Mouse (Mus musculus): Measurements from ENCODE around the gene Sfxn3.
"Not testable (repeated sequence)": the region's sequence is repeated elsewhere in the genome, so short reads cannot be mapped to it uniquely, and the experiment has no call there.

The Sfxn3 gene

DNA sequence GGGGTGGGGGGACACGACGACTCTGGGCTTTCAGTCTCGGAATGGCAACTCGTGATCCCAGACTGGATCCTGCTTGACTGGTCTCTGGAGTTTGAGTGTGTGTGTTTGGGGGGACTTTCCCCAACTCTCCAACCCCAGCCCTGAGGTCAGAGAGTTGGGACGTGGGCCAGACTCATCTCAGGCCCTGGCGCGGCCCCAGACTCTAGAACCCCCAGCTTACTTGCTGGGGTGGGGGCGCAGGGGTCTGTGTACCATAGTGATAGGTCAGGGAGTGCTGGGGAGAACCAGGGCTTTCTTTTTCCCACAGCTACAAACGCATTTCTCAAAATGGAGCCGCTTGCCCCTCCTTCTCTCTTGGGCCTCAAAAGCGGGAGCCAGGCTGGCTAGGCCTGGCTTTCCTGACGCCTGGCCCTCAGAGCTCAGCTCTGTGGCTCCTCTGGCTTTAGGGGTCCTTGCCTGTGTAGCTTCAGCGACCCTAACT is 28.9 kb upstream of the Sfxn3 start:
- peak; percentile 53 to 70 for DNase-seq

DNA sequence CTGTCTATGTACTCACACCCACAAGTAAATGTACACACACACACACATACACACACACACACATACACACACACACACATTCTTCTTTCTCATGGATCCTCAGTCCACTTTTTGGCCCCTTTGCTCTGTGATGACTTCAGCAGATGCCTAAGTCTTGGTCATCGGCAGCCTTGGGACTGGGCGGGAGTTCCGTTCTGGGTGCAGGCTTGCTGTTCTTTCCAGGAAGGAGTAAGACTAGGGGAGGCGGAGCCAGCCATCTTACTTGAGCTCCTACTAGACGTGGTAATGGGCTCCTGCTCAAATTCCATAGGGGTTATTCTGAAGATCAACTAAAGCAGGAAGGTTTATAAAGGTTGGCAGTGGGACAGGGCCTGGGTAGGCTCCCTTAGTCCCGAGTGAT is 27.0 kb upstream of the Sfxn3 start:
- no peak for DNase-seq

DNA sequence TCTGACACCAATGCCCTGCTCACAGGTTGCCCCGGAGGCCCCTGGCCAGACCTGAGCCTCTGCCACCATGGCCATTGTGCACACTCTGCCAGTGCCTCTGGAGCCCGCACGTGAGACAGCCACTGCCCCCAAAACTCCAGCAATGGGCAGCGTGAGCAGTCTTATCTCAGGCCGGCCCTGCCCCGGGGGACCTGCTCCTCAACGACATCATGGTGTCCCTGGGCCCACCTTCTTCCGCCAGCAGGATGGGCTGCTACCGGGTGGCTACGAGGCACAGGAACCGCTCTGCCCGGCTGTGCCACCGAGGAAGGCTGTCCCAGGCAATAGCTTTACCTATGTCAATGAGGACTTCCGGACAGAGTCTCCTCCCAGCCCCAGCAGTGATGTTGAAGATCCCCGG is 25.9 kb upstream of the Sfxn3 start:
- no peak for DNase-seq

DNA sequence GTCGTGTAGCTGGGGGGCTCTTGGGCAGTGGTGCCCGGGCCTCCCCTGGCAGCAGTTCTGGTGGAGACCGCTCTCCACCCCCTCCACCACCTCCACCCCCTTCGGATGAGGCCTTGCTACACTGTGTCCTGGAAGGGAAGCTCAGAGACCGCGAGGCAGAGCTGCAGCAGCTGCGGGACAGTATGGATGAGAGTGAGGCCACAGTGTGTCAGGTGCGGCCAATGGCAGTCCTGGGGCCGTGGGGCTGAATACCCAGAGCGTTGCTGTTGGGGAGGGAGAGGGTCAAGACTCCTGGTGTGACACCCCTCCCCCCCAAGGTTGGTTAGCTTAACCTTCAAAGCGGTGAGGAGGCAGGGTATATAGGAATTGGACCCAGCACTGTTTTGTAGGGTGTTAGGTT is 23.3 kb upstream of the Sfxn3 start:
- DNase-seq, result no peak

DNA sequence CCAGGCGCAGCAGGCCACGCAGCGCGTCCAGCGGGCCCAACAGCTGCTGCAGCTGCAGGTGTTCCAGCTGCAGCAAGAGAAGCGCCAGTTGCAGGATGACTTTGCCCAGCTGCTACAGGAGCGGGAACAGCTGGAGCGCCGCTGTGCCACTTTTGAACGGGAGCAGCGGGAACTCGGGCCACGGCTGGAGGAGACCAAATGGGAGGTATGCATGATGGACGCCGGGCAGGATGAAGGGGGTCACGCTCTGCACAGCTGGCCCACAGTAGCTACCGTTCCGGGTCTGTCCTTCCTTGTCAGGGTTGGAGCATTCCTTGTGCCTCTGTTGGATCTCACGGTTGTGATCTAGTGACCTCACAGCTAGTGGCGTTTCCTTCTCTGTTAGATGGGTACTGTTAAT is 22.5 kb upstream of the Sfxn3 start:
- DNase-seq, result no peak

DNA sequence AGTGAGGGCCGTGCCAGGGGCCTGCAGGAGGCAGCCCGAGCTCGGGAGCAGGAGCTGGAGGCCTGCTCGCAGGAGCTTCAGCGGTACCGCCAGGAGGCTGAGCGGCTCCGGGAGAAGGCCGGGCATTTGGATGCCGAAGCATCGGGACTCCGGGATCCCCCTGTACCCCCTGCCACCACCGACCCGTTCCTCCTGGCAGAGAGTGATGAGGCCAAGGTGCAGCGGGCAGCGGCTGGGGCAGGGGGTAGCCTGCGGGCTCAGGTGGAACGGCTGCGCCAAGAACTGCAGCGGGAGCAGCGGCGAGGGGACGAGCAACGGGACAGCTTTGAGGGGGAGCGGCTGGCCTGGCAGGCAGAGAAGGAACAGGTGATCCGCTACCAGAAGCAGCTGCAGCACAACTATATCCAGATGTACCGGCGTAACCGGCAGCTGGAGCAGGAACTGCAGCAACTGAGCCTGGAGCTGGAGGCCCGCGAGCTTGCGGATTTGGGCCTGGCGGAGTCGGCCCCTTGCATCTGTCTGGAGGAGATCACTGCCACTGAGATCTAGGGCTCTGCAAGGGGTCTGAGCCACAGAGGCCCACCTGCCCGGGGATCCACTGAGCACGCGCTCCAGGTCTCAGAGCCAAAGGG is 21.2 kb upstream of the Sfxn3 start:
- no peak for DNase-seq

DNA sequence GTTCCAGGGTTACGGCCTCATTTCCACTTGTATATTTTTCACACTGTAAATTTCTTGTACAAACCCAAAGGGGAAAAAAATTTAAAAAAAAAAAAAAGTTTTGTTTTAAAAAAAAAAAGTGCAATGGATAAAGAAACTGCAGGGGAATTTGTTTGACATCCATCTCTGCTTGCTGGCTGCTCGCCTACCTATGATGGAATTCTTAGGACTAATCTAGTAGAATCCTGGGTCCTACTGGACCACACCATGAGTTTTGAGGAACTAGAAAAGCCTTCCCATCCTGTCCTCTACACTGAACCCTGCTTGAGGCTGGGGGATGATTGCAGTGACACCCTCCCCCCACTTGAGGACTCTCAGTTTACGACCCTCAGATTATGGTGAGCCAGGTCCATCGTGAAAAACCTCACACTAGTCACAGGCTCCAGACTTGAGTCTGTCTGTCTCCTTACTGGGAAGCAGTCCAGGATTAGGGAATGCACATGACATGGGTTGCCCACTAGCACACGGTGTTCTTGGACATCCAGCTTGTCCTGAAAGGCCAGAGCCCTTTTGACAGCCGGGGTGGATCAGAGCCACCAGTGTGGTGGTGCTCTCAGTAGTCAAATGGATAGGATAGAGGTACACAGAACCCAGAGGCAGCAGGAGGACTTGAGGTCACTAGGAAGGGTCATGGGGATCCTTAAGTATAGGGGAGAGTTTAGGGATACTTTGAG is 20.2 kb upstream of the Sfxn3 start:
- no peak for DNase-seq

DNA sequence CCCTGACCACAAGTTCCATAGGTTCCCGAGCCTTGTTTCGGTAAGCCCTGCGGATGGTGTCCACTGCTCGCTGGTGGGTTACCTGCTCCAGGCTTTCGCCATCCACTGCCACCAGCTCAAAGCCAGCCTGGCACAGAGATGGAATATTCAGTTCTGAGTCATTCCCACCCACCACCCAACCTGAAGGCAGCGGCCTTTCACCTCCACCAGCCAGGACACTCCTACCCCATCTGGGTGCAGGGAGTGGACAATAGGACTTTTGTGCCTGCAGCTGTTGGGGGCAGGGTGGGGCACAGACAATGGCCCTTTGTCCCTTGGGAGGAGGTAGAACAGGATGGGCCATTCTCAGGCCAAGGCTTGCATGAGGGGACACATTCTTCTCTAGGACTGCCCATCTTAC is 19.5 kb upstream of the Sfxn3 start:
- no peak for DNase-seq

DNA sequence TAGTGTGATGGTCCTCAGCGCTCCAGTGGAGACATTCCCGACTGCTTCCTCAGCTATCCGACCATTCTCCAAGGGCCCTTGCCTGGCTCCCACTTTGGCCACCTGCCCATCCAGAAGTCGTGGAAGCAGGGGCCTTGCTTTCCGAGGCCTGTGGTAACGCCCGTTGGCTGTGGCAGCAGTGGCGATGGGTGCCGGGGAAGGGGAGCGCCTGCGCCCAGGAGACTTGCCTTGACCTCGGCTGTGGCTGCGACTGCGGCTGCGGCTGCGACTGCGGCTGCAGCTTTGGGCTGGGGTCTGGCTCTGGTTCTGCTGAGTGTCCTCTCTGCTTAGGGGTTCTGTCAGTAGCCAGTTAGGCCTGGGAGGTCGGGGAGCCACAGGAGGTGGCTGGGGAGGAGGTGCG is 18.6 kb upstream of the Sfxn3 start:
- DNase-seq, result no peak

DNA sequence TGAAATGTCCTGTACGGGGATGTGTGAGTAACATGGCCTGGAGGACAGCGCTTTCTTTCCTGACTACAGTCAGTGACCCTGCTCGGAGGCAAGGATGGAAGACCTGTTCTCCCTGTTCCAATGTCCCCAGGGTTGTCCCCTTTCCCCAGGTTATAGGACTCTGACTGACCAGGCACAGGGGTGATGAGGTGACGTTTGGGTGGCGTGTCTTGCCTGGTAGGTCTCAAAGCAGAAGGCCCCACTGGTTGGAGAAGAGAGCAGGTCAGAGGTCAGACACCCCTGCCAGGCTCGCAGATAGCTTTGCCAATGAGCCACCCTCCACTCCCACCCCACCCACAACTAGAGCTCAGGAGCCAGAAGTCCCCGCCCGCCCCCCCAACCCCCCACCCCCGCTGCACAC is 17.7 kb upstream of the Sfxn3 start:
- no peak for DNase-seq

DNA sequence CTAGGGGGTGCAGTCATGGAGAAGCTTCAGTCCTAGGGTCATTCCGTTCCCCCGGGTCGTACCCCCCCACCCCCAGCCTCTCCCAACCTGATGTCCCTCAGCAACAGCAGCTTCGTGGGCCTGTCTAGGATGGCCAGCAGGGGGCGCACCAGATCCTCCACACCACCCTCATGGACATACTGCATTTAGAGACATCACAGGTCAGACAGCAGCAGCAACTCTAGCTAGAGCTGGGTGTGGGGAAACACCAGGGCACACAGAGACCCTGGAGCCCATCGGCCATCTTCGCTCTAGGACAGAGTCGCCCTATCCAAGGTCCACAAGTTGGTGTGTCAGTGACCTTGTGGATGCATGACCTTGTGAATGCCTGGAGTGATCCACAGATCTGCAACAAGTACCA is 17.2 kb upstream of the Sfxn3 start:
- peak; percentile 81 to 88 for DNase-seq

DNA sequence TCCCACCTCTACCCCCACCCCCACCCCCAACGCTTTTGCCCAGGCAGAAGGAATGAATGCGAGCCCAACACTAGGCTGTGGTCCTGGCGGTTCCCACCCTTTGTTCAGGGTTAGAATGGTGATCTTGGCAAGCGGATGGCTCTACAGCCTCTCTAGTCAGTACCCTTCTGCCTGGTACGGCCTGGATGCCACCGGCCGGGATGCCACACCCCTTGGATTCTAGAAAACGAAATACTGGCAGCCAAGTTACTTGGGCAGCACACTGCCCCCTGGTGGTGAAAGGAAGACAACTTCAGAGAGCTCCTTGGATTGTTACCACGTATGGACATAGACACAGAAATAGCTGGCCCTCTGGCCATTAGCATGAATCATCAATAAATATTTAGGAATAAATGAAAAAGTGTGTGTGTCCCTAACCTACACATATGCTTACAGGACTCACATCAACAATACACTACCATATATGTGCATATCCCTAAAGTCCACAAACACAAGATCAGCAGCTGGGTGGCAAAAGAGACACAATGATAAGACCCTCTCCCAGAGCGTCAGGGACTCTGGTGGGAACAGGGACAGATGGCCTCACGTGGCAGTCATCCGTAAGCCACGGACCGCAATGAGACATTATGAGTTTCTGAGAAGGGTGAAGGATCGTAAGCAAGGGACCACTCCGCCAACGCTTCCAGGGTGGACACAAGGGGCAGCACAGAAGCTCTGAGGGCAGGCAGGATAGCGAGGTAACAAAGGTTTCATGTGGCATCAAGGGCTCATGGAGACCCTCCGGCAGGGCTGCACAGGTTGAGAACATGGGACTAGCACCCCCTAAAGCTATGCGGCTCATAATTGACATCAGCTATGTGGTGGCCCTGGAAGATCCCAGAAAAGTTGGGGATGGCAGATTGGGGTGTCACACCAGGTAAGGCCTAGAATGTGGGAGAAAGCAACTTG is 16.3 kb upstream of the Sfxn3 start:
- DNase-seq, result peak; percentile 92 to 93

DNA sequence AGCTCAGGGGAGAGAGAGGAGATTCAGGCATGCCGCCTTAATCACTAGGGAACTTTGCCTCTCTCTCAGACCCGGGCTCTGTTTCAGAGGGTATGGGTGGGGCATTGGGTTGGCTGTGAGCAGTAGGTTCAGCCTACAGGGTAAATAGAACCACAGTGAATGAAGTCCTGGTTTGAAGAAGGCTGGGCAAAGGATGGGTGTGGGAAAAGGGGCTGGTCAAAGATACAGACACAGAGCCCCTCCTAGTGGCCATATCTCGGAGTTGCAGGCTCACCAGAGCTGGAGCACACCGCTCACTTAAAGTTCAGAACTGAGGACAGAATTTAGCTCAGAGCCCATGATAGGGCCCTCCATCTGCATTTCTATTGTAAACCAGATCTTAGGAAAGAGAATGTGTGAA is 15.5 kb upstream of the Sfxn3 start:
- peak; percentile 90 to 92 for DNase-seq

DNA sequence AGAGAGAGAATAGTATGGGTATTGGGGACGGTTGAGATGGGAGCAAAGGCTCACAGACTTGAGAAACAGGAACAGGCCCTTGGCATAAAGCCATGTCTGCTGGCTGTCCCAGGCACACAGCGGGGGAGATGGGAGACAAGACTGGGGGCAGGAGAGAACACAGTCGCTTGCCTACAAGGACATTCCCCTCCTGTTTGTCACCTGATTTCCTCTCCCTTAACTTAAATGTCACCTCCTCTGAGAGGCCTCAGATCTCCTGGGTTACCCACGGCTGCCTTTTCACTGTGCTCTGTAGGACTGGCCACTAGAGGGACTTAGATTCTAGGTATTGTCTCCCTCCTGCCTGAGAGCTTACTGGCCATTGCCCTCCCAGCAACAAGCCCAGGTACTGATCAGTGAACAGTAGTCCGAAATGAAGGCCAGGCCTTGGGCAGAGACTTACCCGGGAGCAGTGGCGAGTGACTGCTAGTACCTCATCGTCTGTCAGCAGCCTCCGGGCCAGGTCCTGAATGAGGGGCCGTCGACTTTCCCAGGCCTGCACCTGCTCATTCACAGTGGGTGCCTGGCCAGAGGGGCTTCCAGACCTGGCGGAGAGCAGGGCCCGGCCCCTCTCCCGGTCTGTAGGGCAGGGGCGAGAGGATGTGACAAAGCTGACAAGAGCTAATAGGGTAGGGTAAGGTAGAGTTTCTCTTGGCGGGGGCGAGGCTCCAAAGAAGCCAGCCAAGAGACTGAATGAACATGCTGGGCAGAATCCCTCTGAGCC is 14.6 kb upstream of the Sfxn3 start:
- DNase-seq, result peak; percentile 61 to 63

DNA sequence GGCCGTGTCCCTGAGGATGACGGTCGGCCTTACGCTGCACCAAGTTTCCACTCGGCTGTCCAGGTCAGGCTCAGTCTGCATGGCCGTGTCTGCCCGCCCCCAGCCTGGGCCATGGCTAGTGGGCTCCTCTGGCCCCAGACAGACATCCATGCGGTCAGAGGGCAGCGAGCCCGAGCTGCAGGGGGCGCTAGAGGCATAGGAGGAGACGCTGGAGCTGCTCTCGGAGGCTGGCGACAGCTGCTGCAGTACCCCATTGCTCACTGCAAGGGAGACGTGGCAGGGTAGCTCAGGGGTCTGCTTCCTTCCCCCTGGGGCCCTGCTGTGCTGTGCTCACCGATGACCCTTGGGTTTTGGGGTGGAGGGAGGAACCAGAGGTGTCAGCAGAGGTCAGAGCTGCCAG is 10.4 kb upstream of the Sfxn3 start:
- peak in 1 of 2 experiments; percentile 75 for DNase-seq

DNA sequence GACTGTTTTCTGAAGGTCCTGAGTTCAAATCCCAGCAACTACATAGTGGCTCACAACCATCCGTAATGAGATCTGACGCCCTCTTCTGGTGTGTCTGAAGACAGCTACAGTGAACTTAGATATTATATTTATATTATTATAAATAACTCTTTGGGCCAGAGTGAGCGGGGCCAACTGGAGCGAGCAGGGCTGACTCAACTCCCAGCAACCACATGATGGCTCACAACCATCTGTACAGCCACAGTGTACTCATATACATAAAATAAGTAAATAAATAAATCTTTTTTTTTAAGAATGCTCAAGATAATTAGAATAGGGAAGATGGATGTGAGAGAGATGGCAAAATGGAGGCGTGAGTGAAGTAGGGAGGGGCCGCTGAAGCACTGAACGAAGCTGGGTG is 9.1 kb upstream of the Sfxn3 start:
- DNase-seq, result not testable (repeated sequence)

DNA sequence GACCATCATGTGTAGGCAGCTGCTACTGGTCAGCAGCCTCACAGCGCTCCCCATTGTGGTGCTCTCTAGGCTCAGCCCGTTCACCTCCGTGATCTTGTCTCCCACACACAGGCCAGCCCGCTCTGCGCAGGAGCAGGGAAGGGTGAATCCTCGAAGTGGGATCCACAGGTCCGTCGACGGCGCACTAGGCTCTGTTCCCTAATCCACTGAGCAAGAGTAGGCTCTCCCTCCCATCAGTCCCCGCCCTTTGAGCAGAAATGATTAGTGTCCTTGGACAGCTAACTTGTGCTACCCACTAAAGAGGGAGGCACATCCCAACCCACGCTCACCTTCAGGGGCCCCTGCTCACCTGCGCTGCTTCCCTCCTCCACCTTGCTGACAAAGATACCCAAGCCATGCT is 7.1 kb upstream of the Sfxn3 start:
- DNase-seq, result no peak

DNA sequence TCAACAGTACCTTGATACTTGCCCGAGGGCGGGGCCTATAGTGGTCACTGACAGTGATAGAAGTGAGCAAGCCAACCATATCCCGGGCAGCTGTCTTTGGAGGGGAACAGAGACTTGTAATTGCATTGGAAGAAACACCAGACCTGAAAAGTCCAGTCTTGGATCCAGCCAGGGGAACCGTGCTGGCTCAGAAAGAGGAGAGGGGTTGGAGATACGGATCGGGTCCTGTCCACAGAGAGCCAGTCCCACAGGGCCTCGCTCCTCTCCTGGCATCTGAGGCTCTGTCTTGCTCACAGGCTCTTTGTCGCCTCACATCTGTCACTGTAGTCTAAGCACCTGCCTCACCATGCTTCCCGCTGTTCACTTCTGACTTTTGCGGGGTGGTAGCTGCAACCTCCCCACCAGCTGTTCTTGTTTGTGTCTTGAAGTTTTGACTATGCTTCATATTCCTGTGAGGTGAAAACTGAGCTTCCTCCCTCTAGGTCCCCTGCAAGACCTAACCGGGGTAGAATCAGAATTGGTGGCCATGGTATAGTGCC is 2.8 kb upstream of the Sfxn3 start:
- no peak for DNase-seq

DNA sequence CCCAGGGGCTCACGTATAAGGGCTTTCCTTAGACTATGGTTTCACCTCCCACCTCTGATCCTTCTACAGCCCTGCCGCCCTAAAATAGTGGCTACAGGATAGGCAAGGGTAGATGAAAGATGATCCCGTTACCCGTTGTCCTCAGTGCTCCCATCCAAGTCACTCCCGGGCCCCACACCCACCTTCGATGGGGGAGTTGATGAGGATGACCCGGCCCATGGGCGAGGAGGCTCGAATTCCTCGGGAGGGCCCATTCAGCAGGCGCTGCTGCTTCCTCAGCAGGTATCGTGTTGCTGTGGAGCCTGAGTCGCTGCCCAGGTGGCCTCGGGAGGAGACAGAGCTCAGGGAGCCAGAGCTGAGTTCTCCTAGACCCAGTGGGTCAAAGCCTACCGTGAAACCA is 2.1 kb upstream of the Sfxn3 start:
- DNase-seq, result no peak

DNA sequence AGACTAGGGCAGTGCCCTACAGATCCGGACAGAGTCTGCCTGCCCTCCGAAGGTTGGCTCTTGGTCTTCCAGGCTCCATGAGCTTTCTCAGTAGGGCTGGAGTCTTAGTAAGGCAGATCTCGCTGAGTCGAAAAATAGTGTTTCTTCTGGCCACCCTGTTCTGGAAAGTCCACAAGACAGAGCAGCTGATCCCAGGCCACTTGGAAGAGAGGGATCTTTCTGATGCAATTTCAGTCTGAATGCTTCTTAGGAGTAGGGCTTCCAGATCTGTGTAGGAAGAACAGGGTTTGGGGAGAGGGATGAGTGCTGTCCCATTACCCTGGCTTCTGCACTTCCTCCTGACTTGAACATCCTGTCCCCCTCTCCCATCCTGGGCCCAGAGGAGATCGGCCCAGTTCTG is 1.7 kb upstream of the Sfxn3 start, which contains the start of gene Pdzd7:
Gene Pdzd7 (minus strand): TSS at position 67 of the 400 bp plus-strand sequence.
- no peak for DNase-seq

DNA sequence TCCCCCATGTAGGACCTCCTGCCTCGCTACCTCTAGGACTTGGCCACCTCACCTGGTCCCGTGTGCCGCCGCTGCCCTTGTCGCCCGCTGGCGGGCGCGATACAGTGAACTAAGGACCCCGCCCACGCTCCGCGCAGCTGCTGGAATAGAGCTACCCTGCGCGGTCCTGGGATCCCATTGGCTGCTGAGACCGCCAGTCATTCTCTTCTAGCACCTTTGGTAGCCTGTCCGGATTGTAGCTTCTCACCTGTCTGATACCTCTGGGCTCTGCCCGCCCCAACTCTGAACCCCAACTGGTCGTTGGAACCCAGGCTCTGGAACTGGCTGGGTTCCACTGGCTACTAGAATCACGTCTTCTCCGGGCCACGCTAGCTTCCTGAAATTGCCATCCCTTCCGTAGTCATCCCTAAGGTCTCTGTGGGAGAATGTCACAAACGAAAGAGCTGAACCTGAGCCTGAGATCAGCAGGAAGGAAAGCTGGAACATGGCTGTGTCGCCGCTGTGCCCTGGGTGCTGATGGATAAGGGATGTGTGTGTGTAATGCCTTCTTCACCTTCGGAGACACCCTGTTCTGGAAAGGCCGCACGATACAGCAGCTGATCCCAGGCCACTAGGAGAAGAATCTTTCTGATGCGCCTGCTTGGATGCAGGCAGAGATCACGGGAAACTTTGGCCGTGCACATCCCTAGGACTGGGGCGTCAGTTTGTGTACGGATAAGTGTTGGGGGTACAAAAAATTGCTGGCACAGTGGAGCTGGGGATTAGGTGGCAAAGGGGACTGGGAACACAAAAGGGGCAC is 581 bp upstream of the Sfxn3 start:
- DNase-seq, result peak; percentile 93 to 95

Measured in cerebellum, postnatal 14 days (tissue).